Mouse (Mus musculus): ENCODE results near the gene Sgta.

The Sgta gene

GRCm38 (mm10) chr10:81019687-81020086, 40.3 kb downstream of the Sgta start:
- no peak for DNase-seq (ENCODE audit: low spot score)

GRCm38 (mm10) chr10:81018326-81018725, 41.7 kb downstream of the Sgta start:
- DNase-seq (ENCODE audit: low spot score) = no peak

- DNase-seq (ENCODE audit: low spot score) = peak; percentile 37
Observed at GRCm38 (mm10) chr10:81016645-81017044, 43.3 kb downstream of the Sgta start.

GRCm38 (mm10) chr10:81015666-81016065, 44.3 kb downstream of the Sgta start:
- DNase-seq (ENCODE audit: low spot score) = no peak

GRCm38 (mm10) chr10:81014393-81015384, 45.3 kb downstream of the Sgta start, which contains the start of gene Gng7:
Gng7 (minus strand) TSS chr10:81014945.
- DNase-seq (ENCODE audit: low spot score) = peak; percentile 70

- DNase-seq (ENCODE audit: low spot score) = no peak
Observed at GRCm38 (mm10) chr10:81010851-81011250, 49.1 kb downstream of the Sgta start.

GRCm38 (mm10) chr10:81007240-81007639, 52.7 kb downstream of the Sgta start:
- DNase-seq (ENCODE audit: low spot score) = no peak

GRCm38 (mm10) chr10:81006005-81006677, 53.8 kb downstream of the Sgta start:
- DNase-seq (ENCODE audit: low spot score) = no peak

GRCm38 (mm10) chr10:81001161-81001560, 58.8 kb downstream of the Sgta start:
- DNase-seq (ENCODE audit: low spot score) = no peak

- no peak for DNase-seq (ENCODE audit: low spot score)
Observed at GRCm38 (mm10) chr10:81000197-81001062, 59.6 kb downstream of the Sgta start.

GRCm38 (mm10) chr10:80999362-81000196, 60.4 kb downstream of the Sgta start:
- peak; percentile 73 for DNase-seq (ENCODE audit: low spot score)

- no peak for DNase-seq (ENCODE audit: low spot score)
Observed at GRCm38 (mm10) chr10:80998778-80999177, 61.2 kb downstream of the Sgta start.

GRCm38 (mm10) chr10:80998021-80998420, 62.0 kb downstream of the Sgta start:
- DNase-seq (ENCODE audit: low spot score) = no peak

- DNase-seq (ENCODE audit: low spot score) = no peak
Observed at GRCm38 (mm10) chr10:80997332-80997731, 62.6 kb downstream of the Sgta start.

- DNase-seq (ENCODE audit: low spot score) = no peak
Observed at GRCm38 (mm10) chr10:80996501-80996900, 63.5 kb downstream of the Sgta start.

- DNase-seq (ENCODE audit: low spot score) = peak; percentile 55
Observed at GRCm38 (mm10) chr10:80995091-80995632, 64.8 kb downstream of the Sgta start.

- DNase-seq (ENCODE audit: low spot score) = no peak
Observed at GRCm38 (mm10) chr10:80994621-80995020, 65.4 kb downstream of the Sgta start.

Data from spleen, adult 12 weeks (tissue).